Mouse (Mus musculus) forebrain, embryonic 14.5 days (tissue): Measurements from ENCODE around the gene H2afv. TPM values are rescaled to one million over a fixed set of nuclear protein-coding genes. Genes with fewer than 3 reads are reported as not detected.
"Not testable (repeated sequence)": the region's sequence is repeated elsewhere in the genome, so short reads cannot be mapped to it uniquely, and the experiment has no call there.

Experiments used
- ATAC-seq: fragments of 200-750 bp; cut with Nextera tagmentation; 2 replicates; pipeline ENCODE4 v1.8.0; 2017; ENCODE audit warnings: mild to moderate bottlenecking, moderate library complexity
- DNase-seq: peaks from one replicate; pipeline ENCODE4 v3.0.0-alpha.2; 2015; ENCODE audit warnings: low spot score
- H3K27ac ChIP-seq: fragments of 300-500 bp; sonication (generic); 2 replicates; pipeline ENCODE4 v1.5.1; 2014; ENCODE audit warnings: low read depth, mild to moderate bottlenecking, control low read depth, low read length, moderate library complexity
- H3K27me3 ChIP-seq: fragments of 300-500 bp; sonication (generic); replicated peaks from 2 replicates; pipeline ENCODE4 v1.6.1; 2014; ENCODE audit warnings: low read length, control low read depth, mixed read lengths; ENCODE audit not compliant: control insufficient read depth, insufficient read depth
- H3K36me3 ChIP-seq: fragments of 300-500 bp; sonication (generic); 2 replicates; pipeline ENCODE4 v1.6.1; 2014; ENCODE audit warnings: low read length, control low read depth; ENCODE audit not compliant: control insufficient read depth, insufficient read depth
- H3K4me1 ChIP-seq: fragments of 300-500 bp; sonication (generic); 2 replicates; pipeline ENCODE4 v1.6.1; 2014; ENCODE audit warnings: antibody characterized with exemption, low read length, control low read depth; ENCODE audit not compliant: control insufficient read depth, insufficient read depth
- H3K4me2 ChIP-seq: fragments of 300-500 bp; sonication (generic); 2 replicates; pipeline ENCODE4 v1.6.1; 2014; ENCODE audit warnings: mild to moderate bottlenecking, control low read depth, low read length
- H3K4me3 ChIP-seq: fragments of 300-500 bp; sonication (generic); 2 replicates; pipeline ENCODE4 v1.5.1; 2014; ENCODE audit warnings: low read depth, low read length, control low read depth
- H3K9ac ChIP-seq: fragments of 300-500 bp; sonication (generic); 2 replicates; pipeline ENCODE4 v1.6.1; 2014; ENCODE audit warnings: mild to moderate bottlenecking, low read length, control low read depth, moderate library complexity
- H3K9me3 ChIP-seq: fragments of 300-500 bp; sonication (generic); replicated peaks from 2 replicates; pipeline ENCODE4 v1.6.1; 2016; ENCODE audit warnings: low read length, control low read depth, mixed read lengths; ENCODE audit not compliant: control insufficient read depth
- WGBS: fragments of 180-500 bp; shearing (Covaris S2); extraction: QIAGEN DNeasy Blood & Tissue Kit; methylation state at CpG from one replicate; pipeline ENCODE4 v1.1.7; 2014; 5-methylcytosine and 5-hydroxymethylcytosine counted together
- polyA plus RNA-seq: library from polyadenylated mRNA; unstranded; fragments of >200 nt; fragmentation: Nextera tagmentation; extraction: Ambion mirVana; gene quantifications from 2 replicates; pipeline ENCODE4 v1.2.1, GENCODE M21; 2014

H2afv gene
- polyA plus RNA-seq, 1 experiment from 2014 or later, result 826 TPM

GRCm38 (mm10) chr11:6430186-6430585 lies 14.1 kb downstream of the H2afv start:
- Histone ChIP-seq H3K36me3 (peaks cover 94% of the 10 kb centered on the region), H3K4me2 (no peak overlapping the region), H3K9me3 (no peaks in the 10 kb centered on the region), H3K9ac (no peak overlapping the region), H3K27ac (no peak overlapping the region), H3K4me1 (no peaks in the 10 kb centered on the region), H3K4me3 (no peak overlapping the region), H3K27me3 (no peaks in the 10 kb centered on the region)
- WGBS, result 92% methylated on average over 7 of the region's 7 CpGs
- DNase-seq (no peak), ATAC-seq (no peak)

GRCm38 (mm10) chr11:6420722-6421350 lies 23.4 kb downstream of the H2afv start:
- WGBS, result 71% methylated on average over 2 of the region's 2 CpGs
- Histone ChIP-seq H3K36me3 (peaks cover 61% of the 10 kb centered on the region), H3K4me1 (peaks cover 11% of the 10 kb centered on the region)

GRCm38 (mm10) chr11:6420283-6420703 lies 23.9 kb downstream of the H2afv start:
- no peak overlapping the region for H3K27ac ChIP-seq
- H3K4me2 ChIP-seq, result no peak overlapping the region
- no peak overlapping the region for H3K4me3 ChIP-seq
- no peak overlapping the region for H3K9ac ChIP-seq
- DNase-seq (no peak), ATAC-seq (no peak)
- WGBS, result 15% methylated on average over 1 of the region's 1 CpGs
- H3K36me3 ChIP-seq, result peaks cover 58% of the 10 kb centered on the region
- H3K27me3 ChIP-seq, result no peaks in the 10 kb centered on the region
- H3K4me1 ChIP-seq, result peaks cover 11% of the 10 kb centered on the region
- no peaks in the 10 kb centered on the region for H3K9me3 ChIP-seq

More at GRCm38 (mm10) chr11:6420722-6421350, 23.4 kb downstream of the H2afv start:
- DNase-seq, result no peak
- Histone ChIP-seq H3K27me3 (no peaks in the 10 kb centered on the region), H3K9ac (no peak overlapping the region), H3K9me3 (no peaks in the 10 kb centered on the region), H3K4me2 (no peak overlapping the region), H3K4me3 (no peak overlapping the region), H3K27ac (no peak overlapping the region)
- no peak for ATAC-seq

- not testable (repeated sequence) for H3K27me3 ChIP-seq, H3K9ac ChIP-seq, H3K9me3 ChIP-seq, DNase-seq, H3K4me3 ChIP-seq, ATAC-seq, H3K27ac ChIP-seq, H3K4me2 ChIP-seq
- H3K36me3 ChIP-seq, result peaks cover 49% of the 10 kb centered on the region
- WGBS, result 50% methylated on average over 4 of the region's 4 CpGs
- H3K4me1 ChIP-seq, result peaks cover 15% of the 10 kb centered on the region
These were observed 25.1 kb downstream of the H2afv start for GRCm38 (mm10) chr11:6419156-6419555.

- DNase-seq, result no peak
- Histone ChIP-seq H3K4me3 (no peak overlapping the region), H3K9ac (no peak overlapping the region), H3K27me3 (no peaks in the 10 kb centered on the region), H3K4me1 (peaks cover 15% of the 10 kb centered on the region), H3K9me3 (no peaks in the 10 kb centered on the region), H3K4me2 (0 out of 2 replicates have a peak overlapping the region, but pooled peaks have one; percentile 16), H3K36me3 (peaks cover 46% of the 10 kb centered on the region), H3K27ac (no peak overlapping the region)
- ATAC-seq, result no peak
- 85% methylated on average over 5 of the region's 5 CpGs for WGBS
These were observed 25.5 kb downstream of the H2afv start for GRCm38 (mm10) chr11:6418751-6419150.

- no peaks in the 10 kb centered on the region for H3K9me3 ChIP-seq
- ATAC-seq (no peak), DNase-seq (no peak)
- peak overlapping the region; percentile 0; the same call in 1 of the 2 replicates for H3K9ac ChIP-seq
- peaks cover 15% of the 10 kb centered on the region for H3K4me1 ChIP-seq
- peak overlapping the region; percentile 86 for H3K4me3 ChIP-seq
- H3K36me3 ChIP-seq, result peaks cover 39% of the 10 kb centered on the region
- H3K4me2 ChIP-seq, result peak overlapping the region; percentile 66
- no peaks in the 10 kb centered on the region for H3K27me3 ChIP-seq
- H3K27ac ChIP-seq, result no peak overlapping the region
These were observed 26.8 kb downstream of the H2afv start for GRCm38 (mm10) chr11:6417490-6417889.

- 45% methylated on average over 2 of the region's 2 CpGs for WGBS
- Histone ChIP-seq H3K9me3 (no peaks in the 10 kb centered on the region), H3K4me1 (peaks cover 15% of the 10 kb centered on the region), H3K4me3 (peak overlapping the region; percentile 86), H3K36me3 (peaks cover 34% of the 10 kb centered on the region), H3K27me3 (no peaks in the 10 kb centered on the region), H3K4me2 (peak overlapping the region; percentile 66), H3K27ac (no peak overlapping the region), H3K9ac (peak overlapping the region; percentile 96; the same call in 1 of the 2 replicates)
- ATAC-seq, result no peak
- DNase-seq, result no peak
These were observed 27.2 kb downstream of the H2afv start for GRCm38 (mm10) chr11:6417069-6417468.

GRCm38 (mm10) chr11:6416405-6417034 lies 27.7 kb downstream of the H2afv start:
- peak; percentile 69 for ATAC-seq
- no peaks in the 10 kb centered on the region for H3K27me3 ChIP-seq
- peak overlapping the region; percentile 96 for H3K9ac ChIP-seq
- peaks cover 15% of the 10 kb centered on the region for H3K4me1 ChIP-seq
- peak; percentile 87 for DNase-seq
- H3K27ac ChIP-seq, result peak overlapping the region; percentile 96
- H3K36me3 ChIP-seq, result peaks cover 29% of the 10 kb centered on the region
- H3K4me2 ChIP-seq, result peak overlapping the region; percentile 66
- no peaks in the 10 kb centered on the region for H3K9me3 ChIP-seq
- WGBS, result under 1% methylated on average over 30 of the region's 30 CpGs
- peak overlapping the region; percentile 86 for H3K4me3 ChIP-seq
